Mouse (Mus musculus) Muller cell, postnatal 12 days (primary cell): ENCODE data around the gene Anxa9.
A peak's percentile ranks its signal among the peaks of the same experiment; 100 is the strongest.
"Not testable (repeated sequence)": the region's sequence is repeated elsewhere in the genome, so short reads cannot be mapped to it uniquely, and the experiment has no call there.

Experiments used
- DNase-seq: peaks from one replicate; pipeline ENCODE4 v3.0.0-alpha.2; 2015; ENCODE audit errors: inconsistent ontology term

The Anxa9 gene

GRCm38 (mm10) chr3:95307100-95307499 lies at the start of gene Anxa9:
Anxa9 (minus strand) TSS chr3:95307176.
- no peak for DNase-seq

- DNase-seq: not testable (repeated sequence)
These were observed 49.1 kb upstream of the Anxa9 start for GRCm38 (mm10) chr3:95355911-95356544.

GRCm38 (mm10) chr3:95349491-95349890 lies 42.5 kb upstream of the Anxa9 start:
- DNase-seq: peak; percentile 20

- DNase-seq: not testable (repeated sequence)
These were observed 41.4 kb upstream of the Anxa9 start for GRCm38 (mm10) chr3:95348343-95348742.

- no peak for DNase-seq
These were observed 39.5 kb upstream of the Anxa9 start for GRCm38 (mm10) chr3:95346454-95346853.

- DNase-seq: not testable (repeated sequence)
These were observed 36.5 kb upstream of the Anxa9 start for GRCm38 (mm10) chr3:95343356-95344000.

- no peak for DNase-seq
These were observed 31.3 kb upstream of the Anxa9 start for GRCm38 (mm10) chr3:95338251-95338650.

GRCm38 (mm10) chr3:95337345-95337744 lies 30.4 kb upstream of the Anxa9 start:
- no peak for DNase-seq

GRCm38 (mm10) chr3:95331528-95331927 lies 24.6 kb upstream of the Anxa9 start:
- DNase-seq: no peak

GRCm38 (mm10) chr3:95328803-95329404 lies 21.9 kb upstream of the Anxa9 start:
- no peak for DNase-seq

GRCm38 (mm10) chr3:95324454-95325144 lies 17.6 kb upstream of the Anxa9 start:
- DNase-seq: no peak

GRCm38 (mm10) chr3:95323429-95323828 lies 16.5 kb upstream of the Anxa9 start:
- no peak for DNase-seq

- DNase-seq: no peak
These were observed 13.0 kb upstream of the Anxa9 start for GRCm38 (mm10) chr3:95319701-95320625.

- DNase-seq: no peak
These were observed 12.1 kb upstream of the Anxa9 start for GRCm38 (mm10) chr3:95319110-95319509.

GRCm38 (mm10) chr3:95318548-95318947 lies 11.6 kb upstream of the Anxa9 start:
- peak; percentile 61 for DNase-seq

GRCm38 (mm10) chr3:95317414-95318080 lies 10.6 kb upstream of the Anxa9 start:
- DNase-seq: peak; percentile 51

- DNase-seq: no peak
These were observed 9.0 kb upstream of the Anxa9 start for GRCm38 (mm10) chr3:95315844-95316550.

- peak; percentile 96 for DNase-seq
These were observed 8.3 kb upstream of the Anxa9 start for GRCm38 (mm10) chr3:95315094-95315843.

GRCm38 (mm10) chr3:95314486-95315093 lies 7.6 kb upstream of the Anxa9 start, which contains the start of gene Cers2:
Cers2 (plus strand) TSS chr3:95314791.
- DNase-seq: no peak
